Mouse (Mus musculus) embryonic facial prominence, embryonic 10.5 days (tissue): ENCODE measurements around the gene Rpl38. TPM values are rescaled to one million over a fixed set of nuclear protein-coding genes. Genes with fewer than 3 reads are reported as not detected.
"Not testable (repeated sequence)": the region's sequence is repeated elsewhere in the genome, so short reads cannot be mapped to it uniquely, and the experiment has no call there.

ENCODE experiments used
- DNase-seq: peaks from one replicate; pipeline ENCODE4 v3.0.0-alpha.2; 2017; ENCODE audit warnings: low spot score
- H3K27ac ChIP-seq: fragments of 300-500 bp; sonication (generic); replicated peaks from 2 replicates; pipeline ENCODE4 v1.5.1; 2016; ENCODE audit warnings: mild to moderate bottlenecking
- H3K27me3 ChIP-seq: fragments of 300-500 bp; sonication (generic); replicated peaks from 2 replicates; pipeline ENCODE4 v1.6.1; 2016; ENCODE audit warnings: low read depth, mild to moderate bottlenecking; ENCODE audit not compliant: poor library complexity, severe bottlenecking
- H3K36me3 ChIP-seq: fragments of 300-500 bp; sonication (generic); replicated peaks from 2 replicates; pipeline ENCODE4 v1.6.1; 2016; ENCODE audit warnings: mild to moderate bottlenecking, moderate library complexity
- H3K4me1 ChIP-seq: fragments of 300-500 bp; sonication (generic); 2 replicates; pipeline ENCODE4 v1.6.1; 2016
- H3K4me3 ChIP-seq: fragments of 300-500 bp; sonication (generic); 2 replicates; pipeline ENCODE4 v1.5.1; 2016; ENCODE audit warnings: mild to moderate bottlenecking, moderate library complexity
- H3K9me3 ChIP-seq: fragments of 300-500 bp; sonication (generic); 2 replicates; pipeline ENCODE4 v1.6.1; 2016; ENCODE audit warnings: mild to moderate bottlenecking
- WGBS: fragments of 180-500 bp; shearing (Covaris S2); methylation state at CpG from one replicate; pipeline ENCODE4 v1.1.7; 2016; 5-methylcytosine and 5-hydroxymethylcytosine counted together
- polyA plus RNA-seq: library from polyadenylated mRNA; unstranded; fragments of >200 nt; fragmentation: Nextera tagmentation; extraction: Ambion mirVana; gene quantifications from 2 replicates; pipeline ENCODE4 v1.2.1, GENCODE M21; 2016

Rpl38 gene
- polyA plus RNA-seq, 1 experiment from 2014 or later: 1,047 TPM

DNA sequence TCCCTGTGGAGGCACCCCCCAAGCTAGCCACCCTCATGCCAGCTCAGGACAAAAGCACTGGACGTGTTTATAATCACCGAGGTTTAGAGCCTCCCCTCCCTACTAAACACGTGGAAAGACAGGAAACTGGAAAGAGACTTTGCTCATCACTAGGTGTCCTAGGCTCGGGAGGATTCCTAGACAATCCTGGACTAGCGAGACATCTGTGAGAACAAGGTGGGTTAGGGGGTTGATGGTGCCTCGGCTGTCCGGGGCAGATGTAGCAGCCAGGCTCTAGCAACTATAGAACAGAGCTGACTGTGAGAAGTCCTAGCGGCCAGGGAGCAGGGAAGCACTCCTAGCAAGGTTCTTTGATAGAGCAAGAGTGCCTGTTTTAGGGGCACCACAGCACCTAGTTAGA lies 5.9 kb downstream of the Rpl38 start:
- H3K4me1 ChIP-seq: peaks cover 62% of the 10 kb centered on the region
- H3K4me3 ChIP-seq: no peak overlapping the region
- H3K27me3 ChIP-seq: peaks cover 17% of the 10 kb centered on the region
- H3K9me3 ChIP-seq: no peaks in the 10 kb centered on the region
- DNase-seq: no peak
- WGBS: 53% methylated on average over 8 of the region's 8 CpGs
- H3K36me3 ChIP-seq: peaks cover 50% of the 10 kb centered on the region
- H3K27ac ChIP-seq: 0 out of 2 replicates have a peak overlapping the region, but pooled peaks have one; percentile 24

DNA sequence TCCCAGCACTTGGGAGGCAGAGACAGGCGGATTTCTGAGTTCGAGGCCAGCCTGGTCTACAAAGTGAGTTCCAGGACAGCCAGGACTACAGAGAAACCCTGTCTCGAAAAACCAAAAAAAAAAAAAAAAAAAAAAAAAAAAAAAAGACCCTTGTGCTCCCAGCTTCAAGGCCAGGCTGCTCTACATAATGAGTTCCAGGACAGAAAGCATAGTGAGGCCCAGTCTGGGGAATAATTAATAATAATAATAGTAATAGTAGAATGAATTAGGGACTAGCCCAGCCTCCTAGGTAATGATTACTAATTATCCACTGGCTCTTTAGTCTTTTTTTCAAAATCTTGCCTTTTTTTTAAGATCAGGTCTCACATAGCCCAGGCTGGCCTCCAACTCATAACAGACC lies 6.5 kb downstream of the Rpl38 start:
- Histone ChIP-seq H3K4me3 (peak overlapping the region; percentile 75), H3K36me3 (peaks cover 48% of the 10 kb centered on the region), H3K4me1 (peaks cover 62% of the 10 kb centered on the region), H3K27me3 (peaks cover 17% of the 10 kb centered on the region)
- WGBS: 88% methylated on average over 2 of the region's 3 CpGs
- H3K9me3 ChIP-seq, DNase-seq, H3K27ac ChIP-seq: not testable (repeated sequence)

DNA sequence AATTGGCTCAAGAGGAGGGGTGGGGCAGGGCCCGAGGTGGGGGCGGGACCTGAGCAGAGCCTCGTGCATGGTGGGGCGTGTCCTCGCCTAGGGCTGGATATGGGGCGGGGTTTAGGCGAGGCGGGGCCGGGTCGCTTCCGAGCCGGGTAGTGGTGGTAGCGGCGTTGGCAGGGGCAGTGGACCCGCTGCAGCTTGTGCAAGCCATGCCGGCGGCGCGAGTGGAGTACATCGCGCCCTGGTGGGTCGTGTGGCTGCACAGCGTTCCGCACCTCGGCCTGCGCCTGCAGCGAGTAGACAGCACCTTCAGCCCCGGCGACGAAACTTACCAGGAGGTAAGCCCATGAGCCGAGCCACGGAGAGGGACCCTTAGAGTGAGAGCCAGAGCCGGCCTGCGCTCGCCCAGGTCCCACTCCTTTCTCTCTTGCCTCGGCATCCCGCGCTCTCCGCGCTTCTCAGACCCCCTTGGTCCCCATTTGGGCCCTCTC lies 7.1 kb downstream of the Rpl38 start, which contains the start of gene Ttyh2:
TSS of gene Ttyh2 (plus strand) at position 91 of the 485 bp plus-strand sequence.
- Histone ChIP-seq H3K36me3 (peaks cover 42% of the 10 kb centered on the region), H3K27ac (peak within 1 kb of the TSS; percentile 77), H3K27me3 (peaks cover 17% of the 10 kb centered on the region), H3K4me3 (peak within 1 kb of the TSS; percentile 75), H3K4me1 (peaks cover 62% of the 10 kb centered on the region), H3K9me3 (no peaks in the 10 kb centered on the region)
- under 1% methylated on average over 40 of the region's 40 CpGs for WGBS
- DNase-seq: peak; percentile 93

DNA sequence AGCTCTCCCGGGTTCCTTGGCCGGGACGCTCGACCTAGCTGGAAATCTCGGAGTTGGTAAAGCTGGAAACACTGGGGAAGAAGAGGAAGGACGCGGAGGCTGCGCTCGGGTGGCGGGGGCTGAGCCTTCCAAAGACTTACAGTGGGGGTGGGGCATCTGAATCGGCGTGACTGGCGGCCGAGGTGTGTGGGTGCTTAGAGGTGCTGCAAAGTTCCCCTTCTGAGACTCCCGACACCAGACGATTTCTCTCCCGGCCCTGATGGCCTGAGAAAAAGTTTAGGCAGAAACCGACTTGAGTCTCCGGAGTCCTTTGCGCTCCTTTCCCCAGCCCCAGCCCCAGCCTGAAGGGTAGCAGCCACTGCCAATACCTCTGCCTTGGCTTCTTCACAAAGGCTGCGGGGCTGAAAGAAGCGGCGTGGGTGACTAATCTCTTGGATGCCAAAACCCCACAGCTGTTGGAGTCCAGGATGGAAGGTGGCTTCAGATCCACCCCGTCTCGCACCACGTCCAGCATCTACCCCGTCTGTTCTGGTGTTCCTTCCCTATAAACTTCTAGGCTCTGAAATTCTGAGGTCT lies 7.6 kb downstream of the Rpl38 start:
- DNase-seq: no peak
- Histone ChIP-seq H3K9me3 (no peaks in the 10 kb centered on the region), H3K27me3 (peaks cover 17% of the 10 kb centered on the region), H3K4me1 (peaks cover 62% of the 10 kb centered on the region), H3K36me3 (peaks cover 37% of the 10 kb centered on the region), H3K4me3 (peak overlapping the region; percentile 75), H3K27ac (peak overlapping the region; percentile 77)
- WGBS: 2% methylated on average over 27 of the region's 27 CpGs

DNA sequence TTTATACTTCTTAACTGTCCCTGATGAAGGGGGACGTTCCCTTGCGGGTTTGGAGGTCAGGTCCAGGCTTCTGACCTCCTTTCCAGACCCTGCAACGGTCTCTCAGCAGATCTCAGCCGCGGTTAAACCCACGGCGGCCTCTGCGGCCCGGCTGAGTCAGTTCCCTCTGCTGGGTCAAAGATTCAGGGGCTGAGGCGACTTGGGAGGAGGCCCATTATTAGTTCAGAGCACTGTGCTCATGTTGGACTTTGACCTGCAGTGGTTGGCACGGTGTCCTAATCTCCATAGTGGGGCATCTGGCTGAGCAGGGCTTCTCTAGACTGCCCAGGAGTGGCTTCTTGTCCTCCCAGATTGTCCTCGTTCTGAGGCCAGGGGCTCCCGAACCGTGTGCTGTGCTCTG lies 8.1 kb downstream of the Rpl38 start:
- 8% methylated on average over 14 of the region's 14 CpGs for WGBS
- no peak for DNase-seq
- H3K36me3 ChIP-seq: peaks cover 32% of the 10 kb centered on the region
- no peaks in the 10 kb centered on the region for H3K9me3 ChIP-seq
- peaks cover 63% of the 10 kb centered on the region for H3K4me1 ChIP-seq
- H3K27ac ChIP-seq: peak overlapping the region; percentile 77
- peak overlapping the region; percentile 75 for H3K4me3 ChIP-seq
- H3K27me3 ChIP-seq: peaks cover 17% of the 10 kb centered on the region

DNA sequence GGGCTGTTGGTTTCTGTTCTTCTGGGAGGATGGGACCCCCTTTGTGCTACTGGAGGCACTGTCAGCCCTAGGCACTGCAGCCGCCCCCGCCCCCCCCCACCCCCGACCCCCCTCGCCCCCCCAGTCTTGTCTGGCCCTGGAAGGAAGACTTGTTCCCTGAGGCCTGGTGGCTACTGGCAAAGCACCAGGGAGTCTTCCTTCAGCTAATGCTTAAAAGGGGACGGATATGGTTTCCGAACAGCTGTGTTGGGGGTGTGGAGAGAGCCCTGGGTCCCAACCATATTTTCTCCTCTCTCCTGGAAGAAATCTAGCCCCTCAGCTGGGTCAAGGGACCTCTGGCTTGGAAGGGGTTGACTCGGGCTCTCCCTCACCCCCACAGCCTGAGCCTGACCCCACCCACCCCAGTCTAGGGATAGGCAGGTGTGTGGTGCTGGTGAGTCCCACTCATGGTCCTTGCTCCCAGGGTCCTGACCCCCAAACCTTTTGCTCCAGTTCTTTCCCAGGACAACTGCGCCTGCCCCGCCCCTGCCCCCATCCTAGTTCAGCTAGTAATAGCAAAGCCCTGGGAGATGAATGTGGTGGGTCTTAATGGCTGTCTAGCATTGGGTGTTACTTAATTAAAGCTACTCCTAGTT lies 8.7 kb downstream of the Rpl38 start:
- peak overlapping the region; percentile 75 for H3K4me3 ChIP-seq
- peak overlapping the region; percentile 77 for H3K27ac ChIP-seq
- H3K4me1 ChIP-seq: peaks cover 63% of the 10 kb centered on the region
- DNase-seq: no peak
- 37% methylated on average over 9 of the region's 9 CpGs for WGBS
- H3K9me3 ChIP-seq: no peaks in the 10 kb centered on the region
- peaks cover 17% of the 10 kb centered on the region for H3K27me3 ChIP-seq
- H3K36me3 ChIP-seq: peaks cover 26% of the 10 kb centered on the region

DNA sequence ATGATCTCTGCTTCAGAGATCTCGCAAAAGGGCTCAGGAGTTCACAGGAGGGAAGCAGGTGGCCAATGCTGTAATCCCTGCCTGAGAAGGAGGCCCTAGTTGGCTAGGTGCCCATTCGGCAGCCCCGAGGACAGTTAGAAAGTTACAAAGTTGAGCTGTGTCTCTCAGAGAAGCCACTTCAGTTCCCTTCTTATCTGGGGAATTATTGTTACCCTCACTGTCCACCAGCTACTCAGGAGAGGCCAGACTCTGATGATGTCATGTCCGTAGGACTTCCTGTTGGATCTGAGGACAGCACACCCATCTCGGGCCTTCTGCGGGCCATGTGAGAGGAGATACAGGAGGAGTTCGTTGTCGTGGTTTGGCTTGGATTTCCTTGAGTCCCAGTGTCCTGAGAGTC lies 11.3 kb downstream of the Rpl38 start:
- H3K4me3 ChIP-seq: no peak overlapping the region

DNA sequence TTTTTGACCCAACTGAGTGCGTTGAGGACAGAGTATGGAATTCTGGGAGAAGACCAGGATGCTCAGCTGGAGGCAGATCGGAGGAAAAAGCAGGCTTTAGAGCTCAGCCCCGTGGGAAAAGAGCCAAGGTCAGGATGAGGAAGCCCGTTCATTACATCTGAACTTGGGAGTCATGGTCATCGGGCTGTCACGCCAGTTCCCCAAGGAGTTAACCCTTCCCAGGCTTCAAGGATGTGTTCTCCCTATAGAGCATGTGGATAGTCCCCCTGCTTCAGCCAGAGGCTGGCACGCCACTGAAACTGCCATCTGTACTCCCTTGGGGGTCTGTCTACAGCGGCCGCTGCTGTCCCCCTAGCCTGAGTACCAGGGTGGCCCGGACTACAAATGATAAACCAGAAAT lies 12.0 kb downstream of the Rpl38 start:
- H3K27me3 ChIP-seq: peaks cover 17% of the 10 kb centered on the region
- H3K4me3 ChIP-seq: 0 out of 2 replicates have a peak overlapping the region, but pooled peaks have one; percentile 14
- DNase-seq: no peak
- peaks cover 63% of the 10 kb centered on the region for H3K4me1 ChIP-seq
- WGBS: 70% methylated on average over 10 of the region's 10 CpGs
- peaks cover 3% of the 10 kb centered on the region; the same call in 1 of the 2 replicates for H3K36me3 ChIP-seq
- no peaks in the 10 kb centered on the region for H3K9me3 ChIP-seq
- H3K27ac ChIP-seq: no peak overlapping the region

More for the DNA sequence above, 11.3 kb downstream of the Rpl38 start:
- no peak for DNase-seq
- peaks cover 17% of the 10 kb centered on the region for H3K27me3 ChIP-seq
- H3K4me1 ChIP-seq: peaks cover 61% of the 10 kb centered on the region
- H3K27ac ChIP-seq: no peak overlapping the region
- H3K9me3 ChIP-seq: no peaks in the 10 kb centered on the region
- 81% methylated on average over 8 of the region's 8 CpGs for WGBS
- peaks cover 3% of the 10 kb centered on the region for H3K36me3 ChIP-seq

DNA sequence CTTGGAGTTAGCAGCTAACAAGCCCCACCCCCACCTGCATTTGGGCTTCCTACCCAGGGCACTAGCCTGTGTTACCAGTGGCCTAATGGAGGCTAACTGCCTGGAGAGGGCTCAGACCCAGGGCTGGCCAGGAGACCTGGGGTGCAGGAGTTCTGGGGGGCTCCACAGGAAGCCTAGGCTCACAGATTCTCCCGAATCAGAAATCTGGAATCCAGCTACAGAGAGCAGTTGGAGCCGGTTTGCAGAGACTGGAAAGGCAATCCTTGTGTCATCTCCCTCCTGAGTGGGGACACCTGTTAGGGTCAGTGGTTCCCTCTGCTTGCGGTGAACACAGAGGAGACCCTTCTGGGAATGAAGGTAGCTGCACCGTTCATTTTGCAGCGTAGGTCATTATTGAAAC lies 12.7 kb downstream of the Rpl38 start:
- H3K36me3 ChIP-seq: peaks cover 3% of the 10 kb centered on the region; the same call in 1 of the 2 replicates
- 46% methylated on average over 5 of the region's 5 CpGs for WGBS
- H3K27ac ChIP-seq: no peak overlapping the region
- no peak overlapping the region for H3K4me3 ChIP-seq
- no peaks in the 10 kb centered on the region for H3K9me3 ChIP-seq
- DNase-seq: no peak
- H3K27me3 ChIP-seq: peaks cover 16% of the 10 kb centered on the region
- H3K4me1 ChIP-seq: peaks cover 61% of the 10 kb centered on the region

DNA sequence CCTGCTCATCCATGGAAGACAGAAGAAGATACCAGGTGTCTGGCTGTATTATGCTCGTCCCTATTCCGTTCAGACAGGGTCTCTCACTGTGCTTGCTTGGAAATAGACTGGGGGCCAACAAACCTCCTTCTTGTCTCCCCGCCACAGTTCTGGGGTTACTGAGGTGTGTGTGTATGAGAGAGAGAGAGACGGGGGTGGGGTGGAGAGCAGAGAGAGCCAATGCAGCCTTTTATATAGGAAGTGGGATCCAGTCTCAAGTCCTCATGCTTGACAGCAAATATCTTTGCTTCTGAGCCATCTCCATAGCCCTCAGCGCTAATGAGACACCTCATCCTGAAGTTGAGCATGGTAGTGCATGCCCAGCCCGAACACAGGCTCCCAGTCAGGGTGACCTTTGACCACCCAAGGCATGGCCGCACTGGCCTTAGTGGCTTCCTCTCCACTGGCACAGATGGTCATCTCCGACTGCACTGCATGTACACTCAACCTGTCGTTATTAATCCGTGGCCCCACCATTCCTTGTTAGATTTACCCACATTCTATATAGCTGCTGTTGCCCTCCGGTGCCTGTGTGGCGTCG lies 14.1 kb downstream of the Rpl38 start:
- Histone ChIP-seq H3K27me3 (peaks cover 3% of the 10 kb centered on the region), H3K36me3 (peaks cover 10% of the 10 kb centered on the region), H3K9me3 (no peaks in the 10 kb centered on the region), H3K4me3 (no peak overlapping the region), H3K4me1 (peaks cover 57% of the 10 kb centered on the region), H3K27ac (no peak overlapping the region)
- DNase-seq: no peak
- whole genome bisulfite sequencing: 94% methylated on average over 13 of the region's 13 CpGs

DNA sequence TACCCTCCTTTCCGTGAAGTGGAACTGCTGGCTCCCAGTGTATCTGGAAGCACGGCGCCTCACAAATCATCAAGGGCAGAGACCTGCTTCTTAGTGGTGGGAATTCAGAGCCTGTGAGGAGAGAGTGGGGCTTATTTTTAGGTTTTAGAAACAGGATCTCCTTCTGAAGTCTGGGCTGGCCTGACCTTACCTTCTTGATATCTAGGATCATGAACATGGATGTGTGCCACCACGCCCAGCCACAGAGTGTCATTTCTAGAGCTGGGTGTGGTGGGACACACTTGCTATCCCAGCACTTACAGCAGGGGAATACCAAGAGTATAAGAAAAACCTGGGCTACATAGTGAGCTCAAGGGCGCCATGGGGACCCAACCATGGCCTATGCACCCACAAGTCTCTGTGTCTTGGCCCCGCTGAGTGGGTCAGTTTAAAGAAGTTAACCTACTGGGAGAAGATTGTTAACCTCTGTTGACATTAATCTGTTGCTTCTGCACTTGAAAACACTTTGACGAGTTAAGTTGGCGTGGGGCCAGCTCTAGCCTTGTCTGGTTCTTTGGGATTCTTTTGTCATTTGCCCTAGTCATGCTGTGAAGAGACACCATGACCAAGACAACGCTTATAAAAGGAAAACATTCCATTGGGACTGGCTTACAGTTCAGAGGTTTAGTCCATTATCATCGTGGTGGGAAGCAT lies 14.9 kb downstream of the Rpl38 start:
- H3K4me1 ChIP-seq: peaks cover 61% of the 10 kb centered on the region
- H3K27me3 ChIP-seq: no peaks in the 10 kb centered on the region
- no peak overlapping the region for H3K27ac ChIP-seq
- no peak overlapping the region for H3K4me3 ChIP-seq
- no peak for DNase-seq
- peaks cover 10% of the 10 kb centered on the region for H3K36me3 ChIP-seq
- 92% methylated on average over 10 of the region's 10 CpGs for WGBS
- no peaks in the 10 kb centered on the region for H3K9me3 ChIP-seq
